Mouse (Mus musculus) heart, adult 2 months (tissue): ENCODE data around the gene Pou6f2.

Experiments used
- CTCF ChIP-seq: fragments of 200-600 bp; IDR thresholded peaks from 2 replicates; pipeline ENCODE4 v1.8.1; 2022; ENCODE audit warnings: antibody characterized with exemption, mild to moderate bottlenecking, moderate library complexity
- EP300 ChIP-seq: fragments of 200-500 bp; IDR thresholded peaks from 2 replicates; pipeline ENCODE4 v1.6.1; 2011; ENCODE audit warnings: low read depth, low read length, control low read depth; ENCODE audit not compliant: insufficient read depth
- POLR2A ChIP-seq: fragments of 200-500 bp; IDR thresholded peaks from 2 replicates; pipeline ENCODE4 v1.6.1; 2011; ENCODE audit warnings: mild to moderate bottlenecking, low read depth, low read length, control low read depth; ENCODE audit not compliant: insufficient read depth

DNA sequence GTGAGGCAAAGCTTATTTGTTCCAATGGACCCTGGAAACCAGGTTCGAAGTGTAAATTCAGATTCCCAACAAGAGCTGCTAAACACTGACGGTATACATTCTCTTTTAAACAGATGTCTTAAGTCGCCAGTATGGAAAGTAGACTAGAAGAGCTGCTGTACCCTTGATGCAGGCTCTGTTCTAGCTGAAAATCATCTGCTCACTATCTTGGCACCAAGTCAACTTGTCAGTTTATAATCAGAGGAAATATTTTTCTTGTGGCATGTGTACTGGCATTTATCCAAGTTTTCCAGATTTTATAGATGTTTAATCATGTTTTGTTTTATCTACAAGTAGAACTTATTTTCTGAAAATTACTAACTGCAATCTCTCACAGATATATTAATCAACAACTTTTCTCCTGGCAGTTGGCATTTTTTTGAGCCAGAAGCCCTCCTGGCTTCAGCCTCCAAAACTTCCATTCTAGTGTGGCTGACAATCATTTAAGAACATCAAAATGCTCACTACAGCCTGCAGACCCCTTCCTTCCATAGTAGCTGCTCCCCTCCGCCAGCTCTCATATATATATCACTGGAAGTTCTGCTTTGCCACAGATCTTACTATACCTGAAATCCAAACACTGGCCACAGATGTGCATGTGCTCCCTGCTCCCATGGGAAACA, 107.1 kb downstream of the Pou6f2 start:
- TF ChIP-seq POLR2A, result no peak
- no peak for TF ChIP-seq EP300
- TF ChIP-seq CTCF, result no peak
